Mouse (Mus musculus) ES-E14 (cell line): ENCODE data around the gene Sox5. TPM values are rescaled to one million over a fixed set of nuclear protein-coding genes. Genes with fewer than 3 reads are reported as not detected.

ENCODE experiments used
- DNase-seq: peaks from one replicate; pipeline ENCODE4 v3.0.0-alpha.2; 2013; ENCODE audit warnings: low read depth, low spot score
- H3K27ac ChIP-seq: 2 replicates; pipeline ENCODE4 v1.5.1; 2012; ENCODE audit warnings: low read depth, mild to moderate bottlenecking, low read length, moderate library complexity, mixed read lengths; ENCODE audit not compliant: poor library complexity, insufficient read depth, severe bottlenecking
- H3K36me3 ChIP-seq: 2 replicates; pipeline ENCODE4 v1.6.1; 2012; ENCODE audit warnings: mild to moderate bottlenecking, low read length, moderate library complexity, mixed read lengths; ENCODE audit not compliant: control insufficient read depth, poor library complexity, insufficient read depth, severe bottlenecking
- H3K4me1 ChIP-seq, 2 experiments: fragments of 150-350 bp in 1 of 2; sonication (generic) in 1 of 2; 2 replicates each; pipeline ENCODE4 v1.6.1; 2012; ENCODE audit warnings: low read length in 2 of 2, mild to moderate bottlenecking in 1 of 2, mixed read lengths in 1 of 2; ENCODE audit not compliant: control insufficient read depth in 2 of 2, insufficient read depth in 2 of 2, poor library complexity in 1 of 2
- H3K4me3 ChIP-seq, 2 experiments: fragments of 150-350 bp in 1 of 2; sonication (generic) in 1 of 2; 2 replicates each; pipeline ENCODE4 v1.5.1; 2012; ENCODE audit warnings: low read length in 2 of 2, low read depth in 1 of 2, mild to moderate bottlenecking in 1 of 2, mixed read lengths in 1 of 2; ENCODE audit not compliant: insufficient read depth in 1 of 2, poor library complexity in 1 of 2, severe bottlenecking in 1 of 2
- H3K9ac ChIP-seq: 2 replicates; pipeline ENCODE4 v1.6.1; 2012; ENCODE audit warnings: low read depth, mild to moderate bottlenecking, low read length, mixed read lengths; ENCODE audit not compliant: poor library complexity, insufficient read depth, severe bottlenecking
- H3K9me3 ChIP-seq: fragments of 150-350 bp; sonication (generic); 2 replicates; pipeline ENCODE4 v1.6.1; 2012; ENCODE audit warnings: low read depth, mild to moderate bottlenecking, low read length; ENCODE audit not compliant: control insufficient read depth, insufficient read depth
- CHD2 ChIP-seq: IDR thresholded peaks from 2 replicates; pipeline ENCODE4 v1.6.1; 2014; ENCODE audit warnings: mild to moderate bottlenecking, low read depth, low read length, inconsistent platforms
- HCFC1 ChIP-seq: IDR thresholded peaks from 2 replicates; pipeline ENCODE4 v1.6.1; 2012; ENCODE audit warnings: low read length, inconsistent platforms, borderline replicate concordance; ENCODE audit not compliant: insufficient read depth
- MAFK ChIP-seq: IDR thresholded peaks from 2 replicates; pipeline ENCODE4 v1.6.1; 2014; ENCODE audit warnings: mild to moderate bottlenecking, low read depth, low read length, inconsistent platforms; ENCODE audit not compliant: insufficient read depth
- ZC3H11A ChIP-seq: IDR thresholded peaks from 2 replicates; pipeline ENCODE4 v1.6.1; 2012; ENCODE audit warnings: low read depth, mild to moderate bottlenecking, inconsistent platforms, low read length, borderline replicate concordance
- ZNF384 ChIP-seq: IDR thresholded peaks from 2 replicates; pipeline ENCODE4 v1.6.1; 2012; ENCODE audit warnings: low read depth, low read length, inconsistent platforms
- in situ Hi-C, 2 experiments: fragments of 600-800 bp; cut with MboI; formaldehyde crosslinking; loops; one replicate each; pipeline ENCODE4 v1.15.1; 2025; ENCODE audit warnings: low sequenced_read_pairs in 2 of 2, inconsistent platforms in 1 of 2; ENCODE audit not compliant: unreplicated experiment in 2 of 2
- total RNA-seq: library from RNA; depleted of rRNA; stranded (reverse); fragments of 300-350 nt; gene quantifications from 2 replicates; pipeline ENCODE4 v1.2.3, GENCODE M21; 2012

The Sox5 gene
- total RNA-seq, 1 experiment: 0.36 TPM

DNA sequence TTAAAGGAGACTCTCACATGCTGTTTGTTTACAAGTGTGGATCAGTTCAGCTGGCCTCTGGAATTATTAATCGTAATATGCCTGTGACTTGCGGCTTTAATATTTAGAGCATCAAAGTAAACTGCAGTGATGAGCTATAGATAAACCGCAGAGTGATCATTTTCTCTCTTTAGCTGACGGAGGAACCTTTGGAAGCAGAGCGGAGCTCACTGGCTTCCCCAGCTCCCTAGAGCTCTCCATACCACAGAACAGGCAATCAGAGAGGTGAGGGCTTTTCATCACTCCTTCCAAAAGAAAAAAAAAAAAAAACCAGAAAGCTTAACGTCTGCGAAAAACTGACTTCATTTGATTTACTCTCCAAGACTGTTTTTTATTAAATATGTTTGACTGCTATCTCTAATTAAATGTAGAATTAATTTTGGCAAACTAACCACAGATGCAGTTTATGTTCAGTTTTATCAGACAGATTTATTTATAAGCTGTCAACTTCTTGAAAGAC is 469.4 kb downstream of the Sox5 start:
- in situ Hi-C loops: no loop called here
- DNase-seq: no peak

DNA sequence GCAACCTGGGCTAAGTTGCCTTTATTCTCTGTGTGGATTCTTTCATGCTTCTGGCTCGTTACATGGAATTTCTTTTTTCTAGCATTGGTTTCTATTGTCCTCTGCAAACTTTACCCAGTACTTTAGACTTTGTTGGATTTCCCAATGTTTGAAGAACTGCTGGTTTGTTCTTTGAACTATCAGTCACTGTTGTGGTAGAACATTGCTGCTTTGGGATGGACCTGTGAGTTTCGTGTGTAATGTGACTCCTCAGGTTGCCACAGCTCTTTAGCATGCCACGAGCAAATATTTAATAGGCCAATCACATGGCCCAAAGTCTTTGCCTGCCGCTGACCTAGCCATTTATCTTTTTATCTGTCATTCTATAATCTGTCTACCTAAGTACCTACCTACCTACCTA is 470.0 kb downstream of the Sox5 start:
- 0 out of 4 replicates have a peak, but pooled peaks cover 0 to 4% of the 10 kb centered on the region in 2 experiments for H3K4me1 ChIP-seq
- H3K36me3 ChIP-seq: no peaks in the 10 kb centered on the region
- no peak overlapping the region for H3K27ac ChIP-seq
- TF ChIP-seq ZNF384 (no peak), HCFC1 (no peak), CHD2 (no peak), ZC3H11A (no peak), MAFK (no peak)
- no peak for DNase-seq
- no peak overlapping the region for H3K9ac ChIP-seq
- H3K4me3 ChIP-seq: no peak overlapping the region
- in situ Hi-C loops: no loop called here
- no peaks in the 10 kb centered on the region for H3K9me3 ChIP-seq

More for the DNA sequence above, 469.4 kb downstream of the Sox5 start:
- no peak for TF ChIP-seq ZNF384
- no peak for TF ChIP-seq MAFK
- TF ChIP-seq ZC3H11A: no peak
- no peak for TF ChIP-seq CHD2
- no peak for TF ChIP-seq HCFC1
- 0 out of 4 replicates have a peak, but pooled peaks cover 0 to 4% of the 10 kb centered on the region in 2 experiments for H3K4me1 ChIP-seq
- no peaks in the 10 kb centered on the region for H3K9me3 ChIP-seq
- no peak overlapping the region for H3K27ac ChIP-seq
- no peak overlapping the region for H3K4me3 ChIP-seq
- H3K36me3 ChIP-seq: no peaks in the 10 kb centered on the region
- no peak overlapping the region for H3K9ac ChIP-seq

- H3K9ac ChIP-seq: no peak overlapping the region
- in situ Hi-C loops: no loop called here
- no peak overlapping the region for H3K27ac ChIP-seq
- H3K9me3 ChIP-seq: no peaks in the 10 kb centered on the region
- no peak for TF ChIP-seq MAFK
- TF ChIP-seq HCFC1: no peak
- no peak for TF ChIP-seq CHD2
- TF ChIP-seq ZNF384: no peak
- TF ChIP-seq ZC3H11A: no peak
- H3K36me3 ChIP-seq: no peaks in the 10 kb centered on the region
- H3K4me1 ChIP-seq: 0 out of 4 replicates have a peak, but pooled peaks cover 0 to 4% of the 10 kb centered on the region in 2 experiments
- no peak for DNase-seq
- no peak overlapping the region for H3K4me3 ChIP-seq
Measured at GRCm38 (mm10) chr6:144309171-144309570, 472.6 kb downstream of the Sox5 start.

GRCm38 (mm10) chr6:144307551-144308149 is 474.1 kb downstream of the Sox5 start:
- in situ Hi-C loops: no loop called here
- no peaks in the 10 kb centered on the region for H3K9me3 ChIP-seq
- H3K4me1 ChIP-seq: 0 out of 4 replicates have a peak, but pooled peaks cover 0 to 1% of the 10 kb centered on the region in 2 experiments
- H3K36me3 ChIP-seq: no peaks in the 10 kb centered on the region
- no peak overlapping the region for H3K27ac ChIP-seq
- H3K4me3 ChIP-seq: no peak overlapping the region
- H3K9ac ChIP-seq: no peak overlapping the region
- TF ChIP-seq ZC3H11A: no peak
- TF ChIP-seq MAFK: no peak
- no peak for TF ChIP-seq CHD2
- TF ChIP-seq ZNF384: no peak
- no peak for TF ChIP-seq HCFC1
- no peak for DNase-seq

DNA sequence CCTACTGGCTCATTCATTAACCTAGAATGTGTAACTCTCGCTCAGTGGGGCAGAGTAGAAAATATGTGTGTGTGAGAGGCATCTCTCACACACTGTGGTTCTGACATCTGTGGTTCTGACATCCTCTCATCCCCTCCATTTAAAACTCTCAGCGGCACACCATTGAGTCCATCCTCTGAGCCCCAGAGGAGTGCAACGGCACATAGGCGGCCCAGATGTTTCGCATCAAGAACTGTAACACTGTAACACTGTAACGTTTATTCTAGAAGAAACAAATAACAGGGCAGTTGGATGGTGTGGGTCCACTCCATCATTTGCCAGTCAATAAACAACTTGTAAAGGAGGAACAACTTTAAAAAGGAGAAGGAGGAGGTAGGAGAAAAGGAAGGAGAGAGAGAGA is 479.0 kb downstream of the Sox5 start:
- DNase-seq: no peak
- in situ Hi-C loops: no loop called here

More for the DNA sequence above, 479.0 kb downstream of the Sox5 start:
- Histone ChIP-seq H3K9me3 (no peaks in the 10 kb centered on the region), H3K9ac (no peak overlapping the region), H3K4me1 (no peaks in the 10 kb centered on the region; a peak in 1 of 4 replicates), H3K27ac (no peak overlapping the region), H3K4me3 (no peak overlapping the region), H3K36me3 (no peaks in the 10 kb centered on the region)
- TF ChIP-seq CHD2 (no peak), MAFK (no peak), HCFC1 (no peak), ZNF384 (no peak), ZC3H11A (no peak)
